Mouse (Mus musculus) liver, embryonic 14.5 days (tissue): ENCODE measurements around the gene Plcb4. TPM values are rescaled to one million over a fixed set of nuclear protein-coding genes. Genes with fewer than 3 reads are reported as not detected.
"Not testable (repeated sequence)": the region's sequence is repeated elsewhere in the genome, so short reads cannot be mapped to it uniquely, and the experiment has no call there.

Experiments used
- ATAC-seq: fragments of 200-750 bp; cut with Nextera tagmentation; 2 replicates; pipeline ENCODE4 v1.8.0; 2017; ENCODE audit warnings: moderate number of reproducible peaks, mild to moderate bottlenecking, moderate library complexity; ENCODE audit not compliant: insufficient read depth
- DNase-seq, 3 experiments: peaks; one replicate each; pipeline ENCODE4 v3.0.0-alpha.2; 2012 to 2013; ENCODE audit warnings: low read depth in 3 of 3, low spot score in 3 of 3
- H3K27ac ChIP-seq: fragments of 300-500 bp; sonication (generic); 2 replicates; pipeline ENCODE4 v1.5.1; 2014; ENCODE audit warnings: moderate library complexity, mild to moderate bottlenecking, control low read depth, inconsistent platforms
- H3K27me3 ChIP-seq: fragments of 300-500 bp; sonication (generic); 2 replicates; pipeline ENCODE4 v1.6.1; 2014; ENCODE audit warnings: mild to moderate bottlenecking, low read length, moderate library complexity; ENCODE audit not compliant: control insufficient read depth, insufficient read depth
- H3K36me3 ChIP-seq: fragments of 300-500 bp; sonication (generic); replicated peaks from 2 replicates; pipeline ENCODE4 v1.6.1; 2014; ENCODE audit warnings: low read depth; ENCODE audit not compliant: control insufficient read depth, insufficient read depth
- H3K4me1 ChIP-seq, 2 experiments: fragments of 200-500 bp in 1 of 2; fragments of 300-500 bp in 1 of 2; sonication (generic) in 1 of 2; replicated peaks; 2 replicates each; pipeline ENCODE4 v1.6.1; 2012 to 2014; ENCODE audit warnings: antibody characterized with exemption in 1 of 2, inconsistent platforms in 1 of 2, low read length in 1 of 2; ENCODE audit not compliant: control insufficient read depth in 2 of 2, insufficient read depth in 2 of 2
- H3K4me2 ChIP-seq: fragments of 300-500 bp; sonication (generic); 2 replicates; pipeline ENCODE4 v1.6.1; 2014; ENCODE audit warnings: low read depth, mild to moderate bottlenecking, control low read depth, moderate library complexity
- H3K4me3 ChIP-seq, 2 experiments: fragments of 200-500 bp in 1 of 2; fragments of 300-500 bp in 1 of 2; sonication (generic) in 1 of 2; 2 replicates each; pipeline ENCODE4 v1.5.1; 2012 to 2014; ENCODE audit warnings: low read depth in 2 of 2, low read length in 2 of 2, mild to moderate bottlenecking in 2 of 2, control low read depth in 1 of 2, inconsistent platforms in 1 of 2, moderate library complexity in 1 of 2; ENCODE audit not compliant: insufficient read depth in 1 of 2
- H3K9ac ChIP-seq: fragments of 300-500 bp; sonication (generic); replicated peaks from 2 replicates; pipeline ENCODE4 v1.6.1; 2014; ENCODE audit warnings: mild to moderate bottlenecking, control low read depth, moderate library complexity
- H3K9me3 ChIP-seq: fragments of 300-500 bp; sonication (generic); 2 replicates; pipeline ENCODE4 v1.6.1; 2016; ENCODE audit warnings: low read length, mixed read lengths; ENCODE audit not compliant: control insufficient read depth
- CTCF ChIP-seq: IDR thresholded peaks from 2 replicates; pipeline ENCODE4 v1.5.1; 2016; ENCODE audit warnings: antibody characterized with exemption, low read depth, control low read depth
- EP300 ChIP-seq: IDR thresholded peaks from 2 replicates; pipeline ENCODE4 v1.6.1; 2016; ENCODE audit warnings: antibody characterized with exemption, low read depth
- WGBS: fragments of 180-500 bp; shearing (Covaris S2); extraction: QIAGEN DNeasy Blood & Tissue Kit; methylation state at CpG from one replicate; pipeline ENCODE4 v1.1.7; 2014; ENCODE audit not compliant: insufficient replicate concordance; 5-methylcytosine and 5-hydroxymethylcytosine counted together
- polyA plus RNA-seq, 2 experiments: library from polyadenylated mRNA; depleted of rRNA in 1 of 2; stranded (reverse) in 1 of 2; unstranded in 1 of 2; fragments of >200 nt; fragmentation: Nextera tagmentation in 1 of 2; extraction: Ambion mirVana in 1 of 2; gene quantifications; 2 replicates each; pipeline versions ENCODE4 v1.2.1 to v1.2.3; 2012 to 2014

The Plcb4 gene
- polyA plus RNA-seq, 2 experiments = 1.9 to 2.3 TPM

DNA sequence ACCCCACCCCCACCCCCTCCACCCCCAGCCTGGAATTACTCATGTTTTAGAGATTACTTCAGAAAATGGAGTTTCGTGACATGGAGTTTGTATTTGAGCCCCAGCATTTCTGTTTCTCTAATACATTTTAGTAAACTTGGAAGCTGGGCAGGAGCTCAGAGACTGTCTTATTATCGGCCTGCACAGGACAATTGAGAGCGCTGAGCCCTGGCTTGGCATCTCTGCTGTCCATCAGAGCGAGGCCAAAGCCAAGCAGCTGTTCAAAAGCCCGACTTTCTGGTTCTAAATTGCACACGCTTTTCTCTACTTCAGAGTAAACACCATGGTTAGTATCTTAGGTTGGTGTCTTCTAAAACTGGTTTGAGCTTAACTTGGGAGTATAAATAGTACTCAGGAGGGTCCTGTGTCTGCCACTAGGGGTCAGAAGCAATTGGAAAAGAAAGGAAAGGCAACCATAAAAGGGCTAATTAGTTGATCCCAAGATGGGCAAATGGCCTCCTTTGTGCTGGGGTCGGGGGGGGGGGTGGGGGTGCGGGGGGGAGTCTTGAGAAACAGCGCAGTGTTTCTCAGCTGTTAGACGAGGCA lies 75.2 kb downstream of the Plcb4 start:
- WGBS = 53% methylated on average over 10 of the region's 10 CpGs
- Histone ChIP-seq H3K4me2 (no peak overlapping the region), H3K27ac (no peak overlapping the region), H3K27me3 (no peaks in the 10 kb centered on the region), H3K36me3 (no peaks in the 10 kb centered on the region), H3K9ac (no peak overlapping the region), H3K4me3 (no peak overlapping the region), H3K9me3 (no peaks in the 10 kb centered on the region), H3K4me1 (peaks cover 3 to 9% of the 10 kb centered on the region in 2 experiments; a peak in 2 of 4 replicates)
- DNase-seq (no peak), ATAC-seq (no peak)
- TF ChIP-seq EP300 = no peak
- no peak for TF ChIP-seq CTCF

GRCm38 (mm10) chr2:135737506-135737905 lies 78.7 kb downstream of the Plcb4 start:
- ATAC-seq = no peak
- H3K9ac ChIP-seq = no peak overlapping the region
- no peak overlapping the region for H3K4me2 ChIP-seq
- no peaks in the 10 kb centered on the region for H3K9me3 ChIP-seq
- TF ChIP-seq EP300 = no peak
- TF ChIP-seq CTCF = no peak
- WGBS = 44% methylated on average over 9 of the region's 9 CpGs
- H3K36me3 ChIP-seq = no peaks in the 10 kb centered on the region
- H3K27ac ChIP-seq = no peak overlapping the region
- no peak for DNase-seq
- H3K4me1 ChIP-seq = peaks cover 3% of the 10 kb centered on the region in 2 experiments; a peak in 1 of 4 replicates
- H3K4me3 ChIP-seq = no peak overlapping the region
- H3K27me3 ChIP-seq = no peaks in the 10 kb centered on the region

GRCm38 (mm10) chr2:135738022-135738780 lies 79.4 kb downstream of the Plcb4 start:
- WGBS = 56% methylated on average over 7 of the region's 7 CpGs
- H3K4me1 ChIP-seq, H3K4me3 ChIP-seq, H3K27me3 ChIP-seq, DNase-seq, ATAC-seq, H3K36me3 ChIP-seq, H3K9ac ChIP-seq, H3K27ac ChIP-seq, H3K4me2 ChIP-seq, H3K9me3 ChIP-seq: not testable (repeated sequence)

- Histone ChIP-seq H3K4me1 (no peaks in the 10 kb centered on the region; a peak in 1 of 4 replicates), H3K27me3 (no peaks in the 10 kb centered on the region), H3K27ac (no peak overlapping the region), H3K4me3 (no peak overlapping the region), H3K4me2 (no peak overlapping the region), H3K9me3 (no peaks in the 10 kb centered on the region), H3K36me3 (no peaks in the 10 kb centered on the region), H3K9ac (no peak overlapping the region)
- 8% methylated on average over 1 of the region's 1 CpGs for WGBS
- DNase-seq (no peak), ATAC-seq (no peak)
- no peak for TF ChIP-seq CTCF
- no peak for TF ChIP-seq EP300
Observed at GRCm38 (mm10) chr2:135738950-135739349, 80.1 kb downstream of the Plcb4 start.

DNA sequence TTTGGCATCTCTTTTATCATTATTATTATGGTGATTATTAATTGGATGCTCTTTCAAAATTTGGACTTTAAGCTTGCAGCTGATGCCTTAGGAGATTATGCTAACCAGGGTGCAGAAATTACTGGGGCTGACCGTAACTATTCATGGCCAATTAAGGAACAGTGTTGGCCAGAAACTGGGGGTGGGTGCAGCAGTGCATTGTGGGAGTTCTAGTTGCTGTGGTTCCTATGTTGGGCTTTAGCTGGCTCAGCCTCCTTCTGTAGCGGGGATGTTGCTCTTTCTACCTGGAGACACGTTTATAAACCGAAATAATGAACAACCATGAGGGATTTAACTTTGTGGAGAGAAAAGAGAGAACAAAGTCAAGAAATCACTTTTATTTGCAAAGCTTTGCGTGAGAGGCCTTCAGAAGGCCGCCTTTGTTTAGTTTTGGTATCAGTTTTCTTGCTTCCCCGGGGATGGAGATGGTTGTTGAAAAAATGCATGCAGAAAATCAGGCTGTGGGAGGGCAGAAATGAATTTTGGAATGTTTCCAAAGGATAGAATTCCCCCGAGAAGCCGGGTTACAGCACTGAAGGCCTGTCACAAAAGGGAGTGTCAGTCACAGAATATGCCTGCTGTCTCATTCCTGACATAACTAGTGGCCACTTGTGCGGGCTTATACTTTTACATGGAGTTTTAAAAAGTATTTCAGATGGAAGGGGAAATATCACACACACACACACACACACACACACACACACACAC lies 84.3 kb downstream of the Plcb4 start:
- Histone ChIP-seq H3K36me3 (no peaks in the 10 kb centered on the region), H3K4me1 (no peaks in the 10 kb centered on the region), H3K4me2 (no peak overlapping the region), H3K27me3 (no peaks in the 10 kb centered on the region), H3K4me3 (no peak overlapping the region), H3K27ac (no peak overlapping the region), H3K9me3 (no peaks in the 10 kb centered on the region), H3K9ac (no peak overlapping the region)
- DNase-seq (no peak), ATAC-seq (no peak)
- WGBS = 72% methylated on average over 10 of the region's 10 CpGs
- no peak for TF ChIP-seq CTCF
- TF ChIP-seq EP300 = no peak
